Mouse (Mus musculus) embryo, embryonic 9.5 days (tissue): ENCODE results near the gene Bach2.

ENCODE experiments used
- DNase-seq: peaks from one replicate; pipeline ENCODE4 v3.0.0-alpha.2; 2017; ENCODE audit errors: extremely low spot score

The Bach2 gene

GRCm38 (mm10) chr4:32238366-32238854 lies at the start of gene Bach2:
TSS of gene Bach2 (plus strand) at chr4:32238804.
- peak; percentile 91 for DNase-seq

- no peak for DNase-seq
Measured at GRCm38 (mm10) chr4:32189416-32190036, 49.1 kb upstream of the Bach2 start.

GRCm38 (mm10) chr4:32190506-32190905 lies 48.1 kb upstream of the Bach2 start:
- DNase-seq = no peak

- DNase-seq = peak; percentile 34
Measured at GRCm38 (mm10) chr4:32195945-32196921, 42.4 kb upstream of the Bach2 start.

- no peak for DNase-seq
Measured at GRCm38 (mm10) chr4:32198031-32198430, 40.6 kb upstream of the Bach2 start.

- no peak for DNase-seq
Measured at GRCm38 (mm10) chr4:32198589-32198988, 40.0 kb upstream of the Bach2 start.

GRCm38 (mm10) chr4:32199156-32199555 lies 39.4 kb upstream of the Bach2 start:
- DNase-seq = no peak

GRCm38 (mm10) chr4:32201114-32201513 lies 37.5 kb upstream of the Bach2 start:
- DNase-seq = no peak

GRCm38 (mm10) chr4:32202362-32202761 lies 36.2 kb upstream of the Bach2 start:
- no peak for DNase-seq

- DNase-seq = no peak
Measured at GRCm38 (mm10) chr4:32204819-32205218, 33.8 kb upstream of the Bach2 start.

- no peak for DNase-seq
Measured at GRCm38 (mm10) chr4:32205825-32206224, 32.8 kb upstream of the Bach2 start.

GRCm38 (mm10) chr4:32209995-32210394 lies 28.6 kb upstream of the Bach2 start:
- no peak for DNase-seq

GRCm38 (mm10) chr4:32210424-32211184 lies 28.0 kb upstream of the Bach2 start:
- no peak for DNase-seq

- no peak for DNase-seq
Measured at GRCm38 (mm10) chr4:32212593-32212992, 26.0 kb upstream of the Bach2 start.

- DNase-seq = no peak
Measured at GRCm38 (mm10) chr4:32216466-32216865, 22.1 kb upstream of the Bach2 start.

GRCm38 (mm10) chr4:32217016-32217415 lies 21.6 kb upstream of the Bach2 start:
- no peak for DNase-seq

GRCm38 (mm10) chr4:32217593-32217992 lies 21.0 kb upstream of the Bach2 start:
- no peak for DNase-seq

- DNase-seq = no peak
Measured at GRCm38 (mm10) chr4:32218371-32218770, 20.2 kb upstream of the Bach2 start.

GRCm38 (mm10) chr4:32219428-32220128 lies 19.0 kb upstream of the Bach2 start:
- peak; percentile 45 for DNase-seq

GRCm38 (mm10) chr4:32220129-32220491 lies 18.5 kb upstream of the Bach2 start:
- DNase-seq = no peak

- DNase-seq = no peak
Measured at GRCm38 (mm10) chr4:32220961-32221360, 17.6 kb upstream of the Bach2 start.
